In the genomic region with DNA sequence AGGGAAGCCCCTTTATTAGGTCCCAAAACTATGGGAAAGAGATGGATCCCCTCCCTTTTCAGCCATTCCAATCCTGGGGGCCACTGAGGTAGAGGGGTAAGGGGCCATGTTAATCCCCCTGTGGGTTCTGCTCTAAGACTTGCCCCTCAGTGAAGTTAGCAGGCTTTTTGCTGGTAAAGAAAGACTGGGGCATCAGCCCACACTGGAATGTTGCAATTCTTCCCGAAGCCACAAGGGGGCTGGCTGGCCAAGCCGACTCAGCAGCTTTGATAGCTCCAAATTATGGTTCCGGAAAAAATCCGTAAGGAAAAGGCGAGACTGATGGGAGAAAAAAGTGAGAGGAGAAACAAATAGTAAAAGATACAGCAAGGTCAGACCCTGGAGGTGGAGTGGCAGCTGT, we compare ENCODE assay signal across 9 mouse cellular contexts. TPM values are rescaled to one million over a fixed set of nuclear protein-coding genes. Genes with fewer than 3 reads are reported as not detected.
DNase-seq lines count a peak whose midpoint lies in the region; ATAC-seq and TF ChIP-seq lines count a peak whose summit lies in the region.
"Had no signal": no experiment of that assay in that cellular context is flagged by ENCODE, and none has a peak within 500 bp of the region (broad histone marks: within the 10 kb centered on the region; RNA-seq: fewer than 3 reads in every experiment).

No protein-coding gene starts in this region.

- peak; percentile 78 for DNase-seq in intestine, embryonic 14.5 days (ENCODE audit: low spot score)
- DNase-seq in Muller cell, postnatal 12 days (ENCODE audit: inconsistent ontology term), result peak; percentile 35
- DNase-seq in embryo, embryonic 10 days (ENCODE audit: low spot score), result peak; percentile 71
- peak; percentile 46 for DNase-seq in heart, postnatal 0 days (ENCODE audit: low spot score)
- DNase-seq in layer of hippocampus, adult 2 months (ENCODE audit: low spot score in 2 of 2), result peak; percentile 64 to 81
- peak; percentile 66 for DNase-seq in stomach, postnatal 0 days (ENCODE audit: low spot score)

- no peaks in the 10 kb centered on the region for H3K27me3 ChIP-seq in intestine, embryonic 14.5 days (replicated peaks; ENCODE audit: control insufficient read depth, insufficient read depth, low read length)
- H3K27me3 ChIP-seq in intestine, embryonic 15.5 days (replicated peaks), result no peaks in the 10 kb centered on the region
- no peaks in the 10 kb centered on the region for H3K27me3 ChIP-seq in heart, postnatal 0 days (ENCODE audit: control insufficient read depth, insufficient read depth, low read length)
- no peaks in the 10 kb centered on the region for H3K27me3 ChIP-seq in stomach, postnatal 0 days (ENCODE audit: control insufficient read depth, insufficient read depth, low read length)
- H3K27me3 ChIP-seq: limb, embryonic 13.5 days had no signal

- no peaks in the 10 kb centered on the region for H3K9me3 ChIP-seq in intestine, embryonic 14.5 days (ENCODE audit: control insufficient read depth, low read length)
- no peaks in the 10 kb centered on the region for H3K9me3 ChIP-seq in intestine, embryonic 15.5 days
- no peaks in the 10 kb centered on the region for H3K9me3 ChIP-seq in heart, postnatal 0 days (replicated peaks; ENCODE audit: control insufficient read depth, low read length)
- no peaks in the 10 kb centered on the region for H3K9me3 ChIP-seq in stomach, postnatal 0 days (ENCODE audit: control insufficient read depth, low read length)
- H3K9me3 ChIP-seq: limb, embryonic 13.5 days had no signal

- H3K4me3 ChIP-seq in intestine, embryonic 14.5 days (ENCODE audit: low read depth, low read length), result no peak overlapping the region
- H3K4me3 ChIP-seq in intestine, embryonic 15.5 days (replicated peaks), result no peak overlapping the region
- no peak overlapping the region for H3K4me3 ChIP-seq in heart, postnatal 0 days (ENCODE audit: low read depth, low read length)
- no peak overlapping the region for H3K4me3 ChIP-seq in layer of hippocampus, adult 2 months
- no peak overlapping the region for H3K4me3 ChIP-seq in stomach, postnatal 0 days (ENCODE audit: low read depth, low read length)
- H3K4me3 ChIP-seq: limb, embryonic 13.5 days had no signal

- no peaks in the 10 kb centered on the region for H3K4me1 ChIP-seq in intestine, embryonic 14.5 days (replicated peaks; ENCODE audit: control insufficient read depth, insufficient read depth, low read length)
- peaks cover 5% of the 10 kb centered on the region; the same call in 1 of the 2 replicates for H3K4me1 ChIP-seq in intestine, embryonic 15.5 days (replicated peaks)
- H3K4me1 ChIP-seq in heart, postnatal 0 days (ENCODE audit: control insufficient read depth, insufficient read depth), result 0 out of 2 replicates have a peak, but pooled peaks cover 6% of the 10 kb centered on the region
- H3K4me1 ChIP-seq in stomach, postnatal 0 days (replicated peaks; ENCODE audit: control insufficient read depth, insufficient read depth), result no peaks in the 10 kb centered on the region
- H3K4me1 ChIP-seq: limb, embryonic 13.5 days had no signal

- TF ChIP-seq EP300 in heart, postnatal 0 days (IDR thresholded peaks at IDR 0.05; ENCODE audit: low read depth), result no peak
- TF ChIP-seq EP300 in stomach, postnatal 0 days (optimal IDR thresholded peaks at IDR 0.05), result no peak

- WGBS in intestine, embryonic 14.5 days, result 20% methylated on average over 5 of the region's 5 CpGs
- WGBS in intestine, embryonic 15.5 days, result 16% methylated on average over 5 of the region's 5 CpGs
- WGBS in heart, postnatal 0 days, result 9% methylated on average over 5 of the region's 5 CpGs
- 14% methylated on average over 5 of the region's 5 CpGs for WGBS in stomach, postnatal 0 days

- no peak overlapping the region for H3K27ac ChIP-seq in intestine, embryonic 14.5 days (ENCODE audit: low read depth)
- H3K27ac ChIP-seq in intestine, embryonic 15.5 days, result no peak overlapping the region
- H3K27ac ChIP-seq in heart, postnatal 0 days (ENCODE audit: low read depth), result no peak overlapping the region
- no peak overlapping the region for H3K27ac ChIP-seq in layer of hippocampus, adult 2 months
- H3K27ac ChIP-seq in stomach, postnatal 0 days (replicated peaks), result no peak overlapping the region
- H3K27ac ChIP-seq: limb, embryonic 13.5 days had no signal

- no peak overlapping the region for H3K4me2 ChIP-seq in intestine, embryonic 14.5 days (ENCODE audit: low read length)
- no peak overlapping the region for H3K4me2 ChIP-seq in intestine, embryonic 15.5 days (replicated peaks)
- no peak overlapping the region for H3K4me2 ChIP-seq in heart, postnatal 0 days (ENCODE audit: low read depth, low read length)
- H3K4me2 ChIP-seq in stomach, postnatal 0 days (replicated peaks; ENCODE audit: low read depth), result no peak overlapping the region
- H3K4me2 ChIP-seq: limb, embryonic 13.5 days had no signal

- no peak overlapping the region for H3K9ac ChIP-seq in intestine, embryonic 14.5 days (ENCODE audit: low read length)
- H3K9ac ChIP-seq in intestine, embryonic 15.5 days, result no peak overlapping the region
- H3K9ac ChIP-seq in heart, postnatal 0 days (replicated peaks; ENCODE audit: low read depth, low read length), result no peak overlapping the region
- no peak overlapping the region for H3K9ac ChIP-seq in stomach, postnatal 0 days (ENCODE audit: low read length)
- H3K9ac ChIP-seq: limb, embryonic 13.5 days had no signal

- H3K36me3 ChIP-seq in intestine, embryonic 14.5 days (ENCODE audit: control insufficient read depth, insufficient read depth, low read length), result peaks cover 94% of the 10 kb centered on the region
- peaks cover 69% of the 10 kb centered on the region for H3K36me3 ChIP-seq in intestine, embryonic 15.5 days
- H3K36me3 ChIP-seq in heart, postnatal 0 days (replicated peaks; ENCODE audit: control insufficient read depth, insufficient read depth, low read length), result peaks cover 98% of the 10 kb centered on the region
- peaks cover 63% of the 10 kb centered on the region for H3K36me3 ChIP-seq in stomach, postnatal 0 days (ENCODE audit: control insufficient read depth, insufficient read depth, low read length)

- no peak; the same call in 1 of the 2 replicates for ATAC-seq in intestine, embryonic 14.5 days (replicated peaks; ENCODE audit: low FRiP score, low TSS enrichment, low read depth)
- no peak for ATAC-seq in intestine, embryonic 15.5 days
- ATAC-seq in heart, postnatal 0 days (ENCODE audit: insufficient read depth, low read depth), result no peak
- ATAC-seq in megakaryocyte, adult 5-6 weeks (ENCODE audit: poor library complexity, severe bottlenecking), result peak; percentile 54
- ATAC-seq in stomach, postnatal 0 days (ENCODE audit: low FRiP score, low TSS enrichment), result peak; percentile 21; the same call in 1 of the 2 replicates

- peak; percentile 74 for TF ChIP-seq CTCF in heart, postnatal 0 days (IDR thresholded peaks at IDR 0.05; ENCODE audit: low read depth)
- peak; percentile 94 for TF ChIP-seq CTCF in layer of hippocampus, adult 2 months (conservative IDR thresholded peaks at IDR 0.05)
- peak; percentile 88 for TF ChIP-seq CTCF in stomach, postnatal 0 days (IDR thresholded peaks at IDR 0.05; ENCODE audit: low read depth)

RNA-seq across cellular contexts. Expression of a gene that starts 10.3 kb away (rescaled TPM):
- 29.2 and 29.6 TPM in 2 replicates for polyA plus RNA-seq in intestine, embryonic 14.5 days (2014; fragmentation: Nextera tagmentation; extraction: Ambion mirVana)
- 20.4 and 21.9 TPM in 2 replicates for polyA plus RNA-seq in intestine, embryonic 15.5 days (2015; fragmentation: Nextera tagmentation; extraction: Ambion mirVana)
- 8.0 and 20.3 TPM in 2 replicates for total RNA-seq in heart, postnatal 0 days (2014; rRNA removed; ENCODE audit: low replicate concordance)
- polyA plus RNA-seq in heart, postnatal 0 days (2015; fragmentation: Nextera tagmentation; extraction: Ambion mirVana), result 7.8 and 8.5 TPM in 2 replicates
- 10 to 100 TPM; 20.4 to 20.9 TPM for total RNA-seq in layer of hippocampus, adult 2 months (2021)
- 55.7 and 60.3 TPM in 2 replicates for total RNA-seq in megakaryocyte, adult 5-6 weeks (2015)
- total RNA-seq in megakaryocyte, adult 5-6 weeks (2017), result 14.0 and 19.5 TPM in 2 replicates
- 9.6 and 12.0 TPM in 2 replicates for polyA plus RNA-seq in stomach, postnatal 0 days (2015; fragmentation: Nextera tagmentation; extraction: Ambion mirVana)

RNA-seq across cellular contexts. Expression of a gene that starts 16.7 kb away (rescaled TPM):
- 30.3 and 35.9 TPM in 2 replicates for polyA plus RNA-seq in intestine, embryonic 14.5 days (2014; fragmentation: Nextera tagmentation; extraction: Ambion mirVana)
- 21.2 and 23.5 TPM in 2 replicates for polyA plus RNA-seq in intestine, embryonic 15.5 days (2015; fragmentation: Nextera tagmentation; extraction: Ambion mirVana)
- 60.1 and 78.8 TPM in 2 replicates for total RNA-seq in heart, postnatal 0 days (2014; rRNA removed; ENCODE audit: low replicate concordance)
- 11.6 and 14.2 TPM in 2 replicates for polyA plus RNA-seq in heart, postnatal 0 days (2015; fragmentation: Nextera tagmentation; extraction: Ambion mirVana)
- total RNA-seq in layer of hippocampus, adult 2 months (2021), result 100 to 1,000 TPM; 189 to 206 TPM
- 33.2 and 39.3 TPM in 2 replicates for total RNA-seq in megakaryocyte, adult 5-6 weeks (2015)
- total RNA-seq in megakaryocyte, adult 5-6 weeks (2017), result 26.5 and 33.3 TPM in 2 replicates
- 13.6 and 13.7 TPM in 2 replicates for polyA plus RNA-seq in stomach, postnatal 0 days (2015; fragmentation: Nextera tagmentation; extraction: Ambion mirVana)

RNA-seq across cellular contexts. Expression of a gene that starts 21.2 kb away (rescaled TPM):
- 231 and 234 TPM in 2 replicates for polyA plus RNA-seq in intestine, embryonic 14.5 days (2014; fragmentation: Nextera tagmentation; extraction: Ambion mirVana)
- 191 and 227 TPM in 2 replicates for polyA plus RNA-seq in intestine, embryonic 15.5 days (2015; fragmentation: Nextera tagmentation; extraction: Ambion mirVana)
- total RNA-seq in heart, postnatal 0 days (2014; rRNA removed; ENCODE audit: low replicate concordance), result 159 and 181 TPM in 2 replicates
- 243 and 251 TPM in 2 replicates for polyA plus RNA-seq in heart, postnatal 0 days (2015; fragmentation: Nextera tagmentation; extraction: Ambion mirVana)
- 10 to 100 TPM; 53.4 to 56.9 TPM for total RNA-seq in layer of hippocampus, adult 2 months (2021)
- total RNA-seq in megakaryocyte, adult 5-6 weeks (2015), result 94.2 and 107 TPM in 2 replicates
- total RNA-seq in megakaryocyte, adult 5-6 weeks (2017), result 86.5 and 86.8 TPM in 2 replicates
- polyA plus RNA-seq in stomach, postnatal 0 days (2015; fragmentation: Nextera tagmentation; extraction: Ambion mirVana), result 145 and 159 TPM in 2 replicates

RNA-seq across cellular contexts. Expression of a gene that starts 29.3 kb away (rescaled TPM):
- polyA plus RNA-seq in intestine, embryonic 14.5 days (2014; fragmentation: Nextera tagmentation; extraction: Ambion mirVana), result 19.6 and 20.0 TPM in 2 replicates
- 21.2 and 22.8 TPM in 2 replicates for polyA plus RNA-seq in intestine, embryonic 15.5 days (2015; fragmentation: Nextera tagmentation; extraction: Ambion mirVana)
- total RNA-seq in heart, postnatal 0 days (2014; rRNA removed; ENCODE audit: low replicate concordance), result 11.1 and 14.2 TPM in 2 replicates
- 11.4 and 11.9 TPM in 2 replicates for polyA plus RNA-seq in heart, postnatal 0 days (2015; fragmentation: Nextera tagmentation; extraction: Ambion mirVana)
- total RNA-seq in layer of hippocampus, adult 2 months (2021), result 10 to 100 TPM; 14.8 to 15.5 TPM
- total RNA-seq in megakaryocyte, adult 5-6 weeks (2015), result 9.1 and 12.5 TPM in 2 replicates
- 4.9 and 6.5 TPM in 2 replicates for total RNA-seq in megakaryocyte, adult 5-6 weeks (2017)
- 13.0 and 13.7 TPM in 2 replicates for polyA plus RNA-seq in stomach, postnatal 0 days (2015; fragmentation: Nextera tagmentation; extraction: Ambion mirVana)

RNA-seq across cellular contexts. Expression of a gene that starts 49.9 kb away (rescaled TPM):
- polyA plus RNA-seq in intestine, embryonic 14.5 days (2014; fragmentation: Nextera tagmentation; extraction: Ambion mirVana), result 87.4 and 92.4 TPM in 2 replicates
- polyA plus RNA-seq in intestine, embryonic 15.5 days (2015; fragmentation: Nextera tagmentation; extraction: Ambion mirVana), result 82.8 and 96.2 TPM in 2 replicates
- 71.2 and 91.6 TPM in 2 replicates for total RNA-seq in heart, postnatal 0 days (2014; rRNA removed; ENCODE audit: low replicate concordance)
- 42.6 and 42.9 TPM in 2 replicates for polyA plus RNA-seq in heart, postnatal 0 days (2015; fragmentation: Nextera tagmentation; extraction: Ambion mirVana)
- total RNA-seq in layer of hippocampus, adult 2 months (2021), result 100 to 1,000 TPM; 104 to 108 TPM
- 34.2 and 48.4 TPM in 2 replicates for total RNA-seq in megakaryocyte, adult 5-6 weeks (2015)
- 69.7 and 90.0 TPM in 2 replicates for total RNA-seq in megakaryocyte, adult 5-6 weeks (2017)
- 41.4 and 42.9 TPM in 2 replicates for polyA plus RNA-seq in stomach, postnatal 0 days (2015; fragmentation: Nextera tagmentation; extraction: Ambion mirVana)

Comparison
In these comparisons a context has a peak if more than half of its experiments do, and no peak if none do; other contexts are left out.
1. ATAC-seq: peak in megakaryocyte, adult 5-6 weeks (single experiment) and stomach, postnatal 0 days (single experiment); none in intestine, embryonic 14.5 days (single experiment), intestine, embryonic 15.5 days (single experiment) and heart, postnatal 0 days (single experiment).
2. Peak in every context shown above with its lines, with median percentiles within 50 percentile points of each other: DNase-seq and CTCF ChIP-seq.